ENCODE assay signal across 8 mouse cellular contexts in genomic region chr19:47909387-47910116, GRCm38 (mm10). TPM values are rescaled to one million over a fixed set of nuclear protein-coding genes. Genes with fewer than 3 reads are reported as not detected.
DNase-seq lines count a peak whose midpoint lies in the region; ATAC-seq and TF ChIP-seq lines count a peak whose summit lies in the region.

No protein-coding gene starts in this region.

- peaks cover 24% of the 10 kb centered on the region; the same call in 1 of the 2 replicates for H3K36me3 ChIP-seq in heart, postnatal 0 days (replicated peaks; ENCODE audit: control insufficient read depth, insufficient read depth, low read length)
- H3K36me3 ChIP-seq in liver, embryonic 11.5 days (ENCODE audit: control insufficient read depth, insufficient read depth, low read length) = no peaks in the 10 kb centered on the region; the same call in none of the 2 replicates
- no peaks in the 10 kb centered on the region for H3K36me3 ChIP-seq in neural tube, embryonic 11.5 days (ENCODE audit: control insufficient read depth, insufficient read depth, low read length)

- peak; percentile 58 for ATAC-seq in heart, postnatal 0 days (ENCODE audit: insufficient read depth, low read depth)
- ATAC-seq in liver, embryonic 11.5 days (replicated peaks; ENCODE audit: low FRiP score) = 0 out of 2 replicates have a peak, but pooled peaks have one; percentile 26
- peak; percentile 64 for ATAC-seq in neural tube, embryonic 11.5 days (ENCODE audit: insufficient read depth, low FRiP score, low TSS enrichment)
- ATAC-seq in cerebellum, adult (ENCODE audit: insufficient number of reproducible peaks, low FRiP score, low TSS enrichment) = no peak

- WGBS in heart, postnatal 0 days = 9% methylated on average over 10 of the region's 10 CpGs
- WGBS in liver, embryonic 11.5 days = 20% methylated on average over 10 of the region's 10 CpGs
- under 1% methylated on average over 10 of the region's 10 CpGs for WGBS in neural tube, embryonic 11.5 days

- peak overlapping the region; percentile 10 for H3K4me3 ChIP-seq in heart, postnatal 0 days (ENCODE audit: low read depth, low read length)
- peak overlapping the region; percentile 20; the same call in 1 of the 2 replicates for H3K4me3 ChIP-seq in liver, embryonic 11.5 days (ENCODE audit: low read depth, low read length)
- peak overlapping the region; percentile 19; the same call in 1 of the 2 replicates for H3K4me3 ChIP-seq in neural tube, embryonic 11.5 days (ENCODE audit: low read depth, low read length)

- H3K9ac ChIP-seq in heart, postnatal 0 days (replicated peaks; ENCODE audit: low read depth, low read length) = peak overlapping the region; percentile 46
- no peak overlapping the region for H3K9ac ChIP-seq in liver, embryonic 11.5 days (ENCODE audit: low read depth, low read length)
- H3K9ac ChIP-seq in neural tube, embryonic 11.5 days (ENCODE audit: low read length) = peak overlapping the region; percentile 67

- peak; percentile 39 to 50 for DNase-seq in heart, adult 18-20 months
- no peak for DNase-seq in heart, postnatal 4 days
- peak; percentile 43 to 59 for DNase-seq in adrenal gland, postnatal 36 days
- peak; percentile 62 for DNase-seq in heart, postnatal 0 days (ENCODE audit: low spot score)
- DNase-seq in liver, embryonic 11.5 days (ENCODE audit: low spot score) = no peak
- DNase-seq in neural tube, embryonic 11.5 days (ENCODE audit: low spot score) = peak; percentile 69
- no peak for DNase-seq in left cerebral cortex, adult 8-10 months (ENCODE audit: low spot score in 2 of 2)

- no peaks in the 10 kb centered on the region for H3K9me3 ChIP-seq in heart, postnatal 0 days (replicated peaks; ENCODE audit: control insufficient read depth, low read length)
- no peaks in the 10 kb centered on the region for H3K9me3 ChIP-seq in liver, embryonic 11.5 days (ENCODE audit: control insufficient read depth, low read length)
- H3K9me3 ChIP-seq in neural tube, embryonic 11.5 days (ENCODE audit: control insufficient read depth, low read length) = no peaks in the 10 kb centered on the region

- no peak for TF ChIP-seq EP300 in heart, postnatal 0 days (IDR thresholded peaks at IDR 0.05; ENCODE audit: low read depth)

- peaks cover 32% of the 10 kb centered on the region for H3K4me1 ChIP-seq in heart, postnatal 0 days (ENCODE audit: control insufficient read depth, insufficient read depth)
- H3K4me1 ChIP-seq in liver, embryonic 11.5 days (replicated peaks; ENCODE audit: control insufficient read depth, insufficient read depth, low read length) = peaks cover 23% of the 10 kb centered on the region
- peaks cover 7% of the 10 kb centered on the region for H3K4me1 ChIP-seq in neural tube, embryonic 11.5 days (ENCODE audit: control insufficient read depth, insufficient read depth, low read length)

- H3K27ac ChIP-seq in heart, postnatal 0 days (ENCODE audit: low read depth) = peak overlapping the region; percentile 70
- H3K27ac ChIP-seq in liver, embryonic 11.5 days (ENCODE audit: low read depth, low read length) = no peak overlapping the region
- peak overlapping the region; percentile 86 for H3K27ac ChIP-seq in neural tube, embryonic 11.5 days (ENCODE audit: low read depth, low read length)

- H3K27me3 ChIP-seq in heart, postnatal 0 days (ENCODE audit: control insufficient read depth, insufficient read depth, low read length) = no peaks in the 10 kb centered on the region
- no peaks in the 10 kb centered on the region for H3K27me3 ChIP-seq in liver, embryonic 11.5 days (replicated peaks; ENCODE audit: control insufficient read depth, insufficient read depth, low read length)
- no peaks in the 10 kb centered on the region for H3K27me3 ChIP-seq in neural tube, embryonic 11.5 days (ENCODE audit: control insufficient read depth, insufficient read depth, low read length)

- TF ChIP-seq CTCF in heart, postnatal 0 days (IDR thresholded peaks at IDR 0.05; ENCODE audit: low read depth) = peak; percentile 8; the same call in 1 of the 2 replicates

- H3K4me2 ChIP-seq in heart, postnatal 0 days (ENCODE audit: low read depth, low read length) = peak overlapping the region; percentile 55
- peak overlapping the region; percentile 51 for H3K4me2 ChIP-seq in liver, embryonic 11.5 days
- H3K4me2 ChIP-seq in neural tube, embryonic 11.5 days (ENCODE audit: low read depth) = peak overlapping the region; percentile 45

RNA-seq across cellular contexts. Expression of gene Cfap43, which starts 9.5 kb away (rescaled TPM):
- 1 to 10 TPM in 1 of 2 experiments, not detected in 1; 1.1 TPM for total RNA-seq in heart, adult 18-20 months (2021)
- not detected for total RNA-seq in heart, postnatal 4 days (2021)
- not detected for total RNA-seq in adrenal gland, postnatal 36 days (2021)
- total RNA-seq in heart, postnatal 0 days (2014; rRNA removed; ENCODE audit: low replicate concordance) = 0.08 TPM in 1 of 2 replicates, not detected in the other
- 0.15 and 0.43 TPM in 2 replicates for polyA plus RNA-seq in heart, postnatal 0 days (2015; fragmentation: Nextera tagmentation; extraction: Ambion mirVana)
- 0.04 TPM in 1 of 2 replicates, not detected in the other for polyA plus RNA-seq in liver, embryonic 11.5 days (2014; fragmentation: Nextera tagmentation; extraction: Ambion mirVana)
- 0.09 and 0.19 TPM in 2 replicates for polyA plus RNA-seq in neural tube, embryonic 11.5 days (2014; fragmentation: Nextera tagmentation; extraction: Ambion mirVana)
- total RNA-seq in left cerebral cortex, adult 8-10 months (2022) = 1 to 10 TPM in 2 of 4 experiments, under 1 TPM in 2; 0.46 to 1.2 (median 0.99) TPM

RNA-seq across cellular contexts. Expression of gene Itprip, which starts 9.5 kb away (rescaled TPM):
- 1 to 10 TPM; 8.9 to 9.2 TPM for total RNA-seq in heart, adult 18-20 months (2021)
- 10 to 100 TPM; 21.6 TPM for total RNA-seq in heart, postnatal 4 days (2021)
- total RNA-seq in adrenal gland, postnatal 36 days (2021) = 10 to 100 TPM; 17.9 to 25.1 TPM
- total RNA-seq in heart, postnatal 0 days (2014; rRNA removed; ENCODE audit: low replicate concordance) = 27.2 and 30.1 TPM in 2 replicates
- 9.5 and 10.5 TPM in 2 replicates for polyA plus RNA-seq in heart, postnatal 0 days (2015; fragmentation: Nextera tagmentation; extraction: Ambion mirVana)
- 9.2 and 9.8 TPM in 2 replicates for polyA plus RNA-seq in liver, embryonic 11.5 days (2014; fragmentation: Nextera tagmentation; extraction: Ambion mirVana)
- polyA plus RNA-seq in neural tube, embryonic 11.5 days (2014; fragmentation: Nextera tagmentation; extraction: Ambion mirVana) = 15.4 and 15.8 TPM in 2 replicates
- 1 to 10 TPM in 2 of 4 experiments, under 1 TPM in 2; 0.74 to 1.7 (median 1.2) TPM for total RNA-seq in left cerebral cortex, adult 8-10 months (2022)

RNA-seq across cellular contexts. Expression of gene Cfap58, which starts 27.9 kb away (rescaled TPM):
- 1 to 10 TPM; 2.0 to 2.6 TPM for total RNA-seq in heart, adult 18-20 months (2021)
- total RNA-seq in heart, postnatal 4 days (2021) = 1 to 10 TPM; 2.2 to 2.3 TPM
- under 1 TPM in 1 of 2 experiments, not detected in 1; 0.13 TPM for total RNA-seq in adrenal gland, postnatal 36 days (2021)
- not detected in 2 replicates for total RNA-seq in heart, postnatal 0 days (2014; rRNA removed; ENCODE audit: low replicate concordance)
- 0.04 and 0.18 TPM in 2 replicates for polyA plus RNA-seq in heart, postnatal 0 days (2015; fragmentation: Nextera tagmentation; extraction: Ambion mirVana)
- 0.04 TPM in 1 of 2 replicates, not detected in the other for polyA plus RNA-seq in liver, embryonic 11.5 days (2014; fragmentation: Nextera tagmentation; extraction: Ambion mirVana)
- 0.11 TPM in 2 replicates for polyA plus RNA-seq in neural tube, embryonic 11.5 days (2014; fragmentation: Nextera tagmentation; extraction: Ambion mirVana)
- total RNA-seq in left cerebral cortex, adult 8-10 months (2022) = under 1 TPM; 0.15 to 0.39 (median 0.36) TPM

RNA-seq across cellular contexts. Expression of gene Gsto2, which starts 44.2 kb away (rescaled TPM):
- 1 to 10 TPM; 2.0 to 2.6 TPM for total RNA-seq in heart, adult 18-20 months (2021)
- total RNA-seq in heart, postnatal 4 days (2021) = 1 to 10 TPM; 1.5 to 1.8 TPM
- 1 to 10 TPM; 1.7 to 2.6 TPM for total RNA-seq in adrenal gland, postnatal 36 days (2021)
- total RNA-seq in heart, postnatal 0 days (2014; rRNA removed; ENCODE audit: low replicate concordance) = 11.4 TPM in 1 of 2 replicates, not detected in the other
- polyA plus RNA-seq in heart, postnatal 0 days (2015; fragmentation: Nextera tagmentation; extraction: Ambion mirVana) = 1.7 and 2.1 TPM in 2 replicates
- polyA plus RNA-seq in liver, embryonic 11.5 days (2014; fragmentation: Nextera tagmentation; extraction: Ambion mirVana) = 0.55 and 0.67 TPM in 2 replicates
- 0.99 and 1.3 TPM in 2 replicates for polyA plus RNA-seq in neural tube, embryonic 11.5 days (2014; fragmentation: Nextera tagmentation; extraction: Ambion mirVana)
- total RNA-seq in left cerebral cortex, adult 8-10 months (2022) = 1 to 10 TPM; 1.5 to 2.6 (median 2.2) TPM

RNA-seq across cellular contexts. Expression of gene Gsto1, which starts 54.8 kb away (rescaled TPM):
- 100 to 1,000 TPM; 207 to 211 TPM for total RNA-seq in heart, adult 18-20 months (2021)
- total RNA-seq in heart, postnatal 4 days (2021) = 10 to 100 TPM; 68.9 to 69.7 TPM
- total RNA-seq in adrenal gland, postnatal 36 days (2021) = 100 to 1,000 TPM in 1 of 2 experiments, 10 to 100 TPM in 1; 92.1 to 145 TPM
- 136 and 146 TPM in 2 replicates for total RNA-seq in heart, postnatal 0 days (2014; rRNA removed; ENCODE audit: low replicate concordance)
- 127 and 140 TPM in 2 replicates for polyA plus RNA-seq in heart, postnatal 0 days (2015; fragmentation: Nextera tagmentation; extraction: Ambion mirVana)
- polyA plus RNA-seq in liver, embryonic 11.5 days (2014; fragmentation: Nextera tagmentation; extraction: Ambion mirVana) = 183 and 195 TPM in 2 replicates
- 130 and 136 TPM in 2 replicates for polyA plus RNA-seq in neural tube, embryonic 11.5 days (2014; fragmentation: Nextera tagmentation; extraction: Ambion mirVana)
- total RNA-seq in left cerebral cortex, adult 8-10 months (2022) = 10 to 100 TPM; 47.5 to 55.8 (median 51.4) TPM

Comparison
In these comparisons a context has a peak if more than half of its experiments do, and no peak if none do; other contexts are left out.
1. DNase-seq: peak in heart, adult 18-20 months (2 of 2), adrenal gland, postnatal 36 days (2 of 2), heart, postnatal 0 days (single experiment) and neural tube, embryonic 11.5 days (single experiment); none in heart, postnatal 4 days (single experiment), liver, embryonic 11.5 days (single experiment) and left cerebral cortex, adult 8-10 months (0 of 2).
2. Peak in every context shown above with its lines, with median percentiles within 50 percentile points of each other: H3K4me2 ChIP-seq and H3K4me3 ChIP-seq.